Mouse (Mus musculus) heart, embryonic 11.5 days (tissue): ENCODE data around the gene Btbd2. TPM values are rescaled to one million over a fixed set of nuclear protein-coding genes. Genes with fewer than 3 reads are reported as not detected.

Experiments used
- ATAC-seq: fragments of 200-750 bp; cut with Nextera tagmentation; replicated peaks from 2 replicates; pipeline ENCODE4 v1.8.0; 2017; ENCODE audit warnings: moderate library complexity; ENCODE audit not compliant: insufficient number of reproducible peaks, low FRiP score, low TSS enrichment
- H3K27ac ChIP-seq: fragments of 300-500 bp; sonication (generic); 2 replicates; pipeline ENCODE4 v1.5.1; 2014; ENCODE audit warnings: mild to moderate bottlenecking, low read depth, low read length
- H3K27me3 ChIP-seq: fragments of 300-500 bp; sonication (generic); 2 replicates; pipeline ENCODE4 v1.6.1; 2014; ENCODE audit warnings: mild to moderate bottlenecking, low read length, mixed read lengths; ENCODE audit not compliant: control insufficient read depth, insufficient read depth
- H3K36me3 ChIP-seq: fragments of 300-500 bp; sonication (generic); 2 replicates; pipeline ENCODE4 v1.6.1; 2014; ENCODE audit warnings: mild to moderate bottlenecking, low read length, moderate library complexity, mixed read lengths; ENCODE audit not compliant: control insufficient read depth, insufficient read depth
- H3K4me1 ChIP-seq: fragments of 300-500 bp; sonication (generic); 2 replicates; pipeline ENCODE4 v1.6.1; 2014; ENCODE audit warnings: low read length; ENCODE audit not compliant: control insufficient read depth, insufficient read depth
- H3K4me2 ChIP-seq: fragments of 300-500 bp; sonication (generic); 2 replicates; pipeline ENCODE4 v1.6.1; 2014; ENCODE audit warnings: mild to moderate bottlenecking, moderate library complexity
- H3K4me3 ChIP-seq: fragments of 300-500 bp; sonication (generic); 2 replicates; pipeline ENCODE4 v1.5.1; 2014; ENCODE audit warnings: low read depth, low read length
- H3K9ac ChIP-seq: fragments of 300-500 bp; sonication (generic); 2 replicates; pipeline ENCODE4 v1.6.1; 2014; ENCODE audit warnings: mild to moderate bottlenecking, low read depth, low read length, moderate library complexity
- H3K9me3 ChIP-seq: fragments of 300-500 bp; sonication (generic); replicated peaks from 2 replicates; pipeline ENCODE4 v1.6.1; 2016; ENCODE audit warnings: low read length; ENCODE audit not compliant: control insufficient read depth
- WGBS: fragments of 180-500 bp; shearing (Covaris S2); extraction: QIAGEN DNeasy Blood & Tissue Kit; methylation state at CpG from one replicate; pipeline ENCODE4 v1.1.7; 2014; ENCODE audit not compliant: insufficient replicate concordance; 5-methylcytosine and 5-hydroxymethylcytosine counted together
- polyA plus RNA-seq: library from polyadenylated mRNA; unstranded; fragments of >200 nt; fragmentation: Nextera tagmentation; extraction: Ambion mirVana; gene quantifications from 2 replicates; pipeline ENCODE4 v1.2.1, GENCODE M21; 2014

Btbd2 gene
- polyA plus RNA-seq, 1 experiment from 2014 or later, result 37.6 TPM

- Histone ChIP-seq H3K27me3 (no peaks in the 10 kb centered on the region), H3K4me3 (0 out of 2 replicates have a peak overlapping the region, but pooled peaks have one; percentile 61), H3K27ac (no peak overlapping the region), H3K9ac (peak overlapping the region; percentile 17; the same call in 1 of the 2 replicates), H3K36me3 (no peaks in the 10 kb centered on the region), H3K4me2 (peak overlapping the region; percentile 95), H3K9me3 (no peaks in the 10 kb centered on the region), H3K4me1 (peaks cover 47% of the 10 kb centered on the region)
- 82% methylated on average over 7 of the region's 7 CpGs for WGBS
- ATAC-seq, result no peak
Measured at GRCm38 (mm10) chr10:80700038-80700504, 43.2 kb upstream of the Btbd2 start.

GRCm38 (mm10) chr10:80698605-80699004 is 41.7 kb upstream of the Btbd2 start:
- WGBS, result 90% methylated on average over 9 of the region's 9 CpGs
- Histone ChIP-seq H3K4me3 (0 out of 2 replicates have a peak overlapping the region, but pooled peaks have one; percentile 9), H3K36me3 (0 out of 2 replicates have a peak, but pooled peaks cover 5% of the 10 kb centered on the region), H3K27me3 (no peaks in the 10 kb centered on the region), H3K27ac (peak overlapping the region; percentile 63; the same call in 1 of the 2 replicates), H3K9me3 (no peaks in the 10 kb centered on the region), H3K4me2 (peak overlapping the region; percentile 48), H3K4me1 (peaks cover 46% of the 10 kb centered on the region), H3K9ac (no peak overlapping the region)
- no peak for ATAC-seq

- peak; percentile 24; the same call in 1 of the 2 replicates for ATAC-seq
- Histone ChIP-seq H3K4me2 (peak overlapping the region; percentile 48; the same call in 1 of the 2 replicates), H3K9ac (no peak overlapping the region), H3K27me3 (no peaks in the 10 kb centered on the region), H3K4me3 (no peak overlapping the region), H3K36me3 (0 out of 2 replicates have a peak, but pooled peaks cover 5% of the 10 kb centered on the region), H3K4me1 (peaks cover 41% of the 10 kb centered on the region), H3K27ac (peak overlapping the region; percentile 63; the same call in 1 of the 2 replicates), H3K9me3 (no peaks in the 10 kb centered on the region)
- 57% methylated on average over 9 of the region's 9 CpGs for WGBS
Measured at GRCm38 (mm10) chr10:80697812-80698211, 40.9 kb upstream of the Btbd2 start.

GRCm38 (mm10) chr10:80697393-80697787 is 40.5 kb upstream of the Btbd2 start:
- Histone ChIP-seq H3K27me3 (no peaks in the 10 kb centered on the region), H3K27ac (no peak overlapping the region), H3K4me3 (no peak overlapping the region), H3K4me1 (peaks cover 41% of the 10 kb centered on the region), H3K4me2 (peak overlapping the region; percentile 16; the same call in 1 of the 2 replicates), H3K9ac (no peak overlapping the region), H3K36me3 (0 out of 2 replicates have a peak, but pooled peaks cover 5% of the 10 kb centered on the region), H3K9me3 (no peaks in the 10 kb centered on the region)
- no peak for ATAC-seq
- 90% methylated on average over 8 of the region's 8 CpGs for WGBS

- Histone ChIP-seq H3K9ac (no peak overlapping the region), H3K27me3 (no peaks in the 10 kb centered on the region), H3K36me3 (0 out of 2 replicates have a peak, but pooled peaks cover 5% of the 10 kb centered on the region), H3K4me1 (peaks cover 41% of the 10 kb centered on the region), H3K4me3 (no peak overlapping the region), H3K9me3 (no peaks in the 10 kb centered on the region), H3K27ac (no peak overlapping the region; the same call in 1 of the 2 replicates), H3K4me2 (no peak overlapping the region)
- WGBS, result 60% methylated on average over 11 of the region's 12 CpGs
- ATAC-seq, result no peak
Measured at GRCm38 (mm10) chr10:80696502-80697392, 39.9 kb upstream of the Btbd2 start.

DNA sequence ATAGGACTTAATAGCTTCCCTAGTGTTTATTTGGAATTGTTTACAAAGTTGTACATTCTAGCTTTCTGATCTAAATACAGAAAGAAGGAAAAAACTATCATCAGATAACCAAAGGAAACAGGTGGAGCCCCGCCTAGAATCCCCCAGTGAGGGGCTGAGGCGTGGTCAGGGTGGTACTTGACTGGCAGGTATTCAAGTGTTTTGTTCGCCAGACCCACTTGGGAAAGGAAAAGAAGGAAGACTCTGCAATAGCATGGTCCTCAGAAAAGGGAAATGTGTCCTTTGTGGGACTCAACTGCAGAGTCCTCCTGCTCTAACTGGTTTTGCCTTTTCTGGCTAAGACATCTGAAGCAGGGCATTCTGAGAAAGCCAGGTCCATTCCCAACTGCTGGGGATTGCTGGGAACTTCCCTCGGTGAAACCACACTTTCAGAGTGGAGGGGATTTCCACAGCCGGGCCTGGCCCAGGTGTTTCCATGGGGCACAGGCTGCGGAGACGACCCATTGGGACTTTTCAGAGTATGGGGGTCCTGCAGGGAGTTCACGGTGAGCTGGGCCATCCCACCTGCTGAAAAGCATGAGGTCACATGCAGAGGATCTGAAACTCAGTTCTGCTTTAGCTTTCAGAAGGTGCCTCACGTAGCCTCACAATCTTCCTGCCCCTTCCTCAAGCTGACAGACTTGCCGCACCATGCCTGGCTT is 39.1 kb upstream of the Btbd2 start:
- 67% methylated on average over 10 of the region's 10 CpGs for WGBS
- no peaks in the 10 kb centered on the region for H3K27me3 ChIP-seq
- peaks cover 41% of the 10 kb centered on the region for H3K4me1 ChIP-seq
- H3K9ac ChIP-seq, result 0 out of 2 replicates have a peak overlapping the region, but pooled peaks have one; percentile 10
- ATAC-seq, result no peak
- H3K36me3 ChIP-seq, result peaks cover 6% of the 10 kb centered on the region; the same call in 1 of the 2 replicates
- H3K9me3 ChIP-seq, result no peaks in the 10 kb centered on the region
- no peak overlapping the region for H3K4me2 ChIP-seq
- no peak overlapping the region; the same call in 1 of the 2 replicates for H3K27ac ChIP-seq
- no peak overlapping the region for H3K4me3 ChIP-seq

DNA sequence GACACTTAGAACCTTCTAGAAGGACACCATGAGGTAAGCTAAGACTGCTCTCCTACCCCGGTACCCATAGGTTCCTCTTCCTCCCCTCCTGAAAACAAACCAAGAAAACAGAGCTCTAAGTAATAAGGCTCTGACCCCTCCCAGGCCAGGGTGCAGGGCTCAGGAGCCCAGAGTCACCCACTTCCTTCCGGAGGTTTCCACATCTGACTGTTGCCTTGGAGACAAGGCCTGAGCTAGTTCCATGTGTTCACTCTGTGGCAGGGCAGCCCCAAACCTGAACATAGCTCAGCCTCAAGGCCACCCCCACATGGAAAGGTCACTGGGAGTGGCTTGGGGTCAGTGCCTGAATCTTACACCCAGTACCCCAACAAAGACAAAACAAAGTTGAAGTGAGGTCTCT is 38.3 kb upstream of the Btbd2 start:
- H3K9me3 ChIP-seq, result no peaks in the 10 kb centered on the region
- H3K4me2 ChIP-seq, result no peak overlapping the region
- H3K9ac ChIP-seq, result peak overlapping the region; percentile 16; the same call in 1 of the 2 replicates
- WGBS, result 67% methylated on average over 2 of the region's 2 CpGs
- H3K4me3 ChIP-seq, result no peak overlapping the region
- H3K4me1 ChIP-seq, result peaks cover 35% of the 10 kb centered on the region
- ATAC-seq, result no peak
- H3K36me3 ChIP-seq, result peaks cover 10% of the 10 kb centered on the region; the same call in 1 of the 2 replicates
- H3K27ac ChIP-seq, result no peak overlapping the region
- no peaks in the 10 kb centered on the region for H3K27me3 ChIP-seq
